Mouse (Mus musculus) right cerebral cortex, adult 18-20 months (tissue): ENCODE data around the gene Srsf10.

Experiments used
- DNase-seq: peaks from one replicate; pipeline ENCODE4 v3.0.0; 2022; ENCODE audit warnings: mixed read lengths

Srsf10 gene

DNA sequence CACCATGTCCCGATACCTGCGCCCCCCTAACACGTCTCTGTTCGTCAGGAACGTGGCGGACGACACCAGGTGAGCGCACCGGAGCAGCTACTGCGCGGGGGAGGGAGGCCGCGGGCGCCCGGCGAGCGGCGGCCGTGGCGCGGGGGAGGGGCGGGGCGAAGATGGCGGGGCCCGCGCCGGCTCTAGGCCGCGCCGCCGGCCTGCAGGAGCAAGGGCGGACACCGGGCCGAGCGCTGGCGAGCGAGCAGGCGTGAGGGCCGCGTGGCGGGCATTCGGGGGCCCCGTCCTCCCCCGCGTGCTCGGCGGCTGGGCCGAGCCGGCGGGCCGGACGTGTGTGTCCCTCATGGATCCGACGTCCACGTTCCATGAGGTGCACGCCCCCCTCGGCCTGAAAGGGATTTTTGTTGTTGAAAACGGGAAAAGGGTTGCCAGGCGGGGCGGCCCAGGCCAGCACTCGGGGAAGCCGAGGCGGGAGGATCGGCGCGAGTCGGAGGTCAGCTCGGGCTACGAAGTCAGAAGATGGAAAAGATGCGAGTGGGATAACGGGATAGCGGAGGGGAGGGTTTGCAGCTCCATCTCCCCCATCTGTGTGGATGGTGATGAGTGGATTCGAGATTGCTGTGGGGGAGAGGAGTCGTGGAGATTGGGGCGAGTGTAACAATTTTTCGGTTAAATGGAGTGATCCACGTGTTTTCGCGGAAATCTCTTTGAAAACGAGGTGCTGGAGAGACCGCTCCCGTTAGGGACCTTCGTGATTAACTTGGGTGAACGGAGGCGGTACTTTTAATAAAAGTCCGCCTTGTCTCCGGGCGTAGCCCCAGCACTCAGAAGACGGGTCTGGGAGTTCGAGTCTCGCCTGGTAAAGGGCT lies 910 bp downstream of the Srsf10 start:
- DNase-seq: peak; percentile 47

DNA sequence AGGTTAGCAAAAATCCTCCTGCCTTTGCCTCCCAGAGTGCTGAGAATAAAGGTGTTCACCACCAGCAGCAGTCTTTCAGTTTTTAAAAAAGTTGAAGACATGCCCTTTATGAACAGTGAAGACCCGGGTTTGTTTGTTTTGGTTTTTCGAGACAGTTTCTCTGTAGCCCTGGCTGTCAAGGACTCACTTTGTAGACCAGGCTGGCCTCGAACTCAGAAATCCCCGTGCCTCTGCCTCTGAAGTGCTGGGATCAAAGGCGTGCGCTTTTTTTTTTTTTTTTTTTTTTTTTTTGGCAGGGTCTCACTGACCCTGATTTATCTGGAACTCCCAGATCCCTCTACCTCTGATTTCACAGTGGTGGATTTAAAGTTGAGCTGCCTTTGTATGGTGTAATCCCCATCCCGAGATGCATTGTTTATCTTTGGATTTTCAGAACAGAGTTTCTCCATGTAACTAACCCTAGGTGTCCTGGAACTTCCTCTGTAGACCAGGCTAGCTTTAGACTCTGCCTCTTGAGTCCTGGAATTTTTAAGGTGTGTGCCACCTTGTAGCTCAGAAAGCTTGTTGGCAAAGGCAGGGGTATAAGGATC lies 2.1 kb downstream of the Srsf10 start:
- DNase-seq: no peak

DNA sequence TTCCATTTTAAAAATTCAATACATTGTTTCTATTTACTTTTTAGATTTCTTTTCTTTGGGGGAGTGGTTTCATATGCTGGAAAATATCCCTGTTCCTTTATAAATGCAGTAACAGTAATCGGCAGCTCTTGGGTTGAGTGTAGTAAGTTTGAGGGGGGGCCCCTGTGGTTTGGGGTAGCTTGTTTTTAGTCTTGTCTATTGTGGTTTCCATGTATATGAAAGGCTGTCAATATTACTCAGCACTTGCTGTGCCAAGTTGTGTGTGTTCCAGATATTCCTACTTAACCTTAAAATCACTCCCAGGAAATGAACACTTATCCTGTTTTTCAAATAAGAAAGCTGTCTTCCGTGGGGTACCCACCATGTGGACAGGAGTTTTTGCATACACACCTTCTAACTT lies 13.4 kb downstream of the Srsf10 start:
- DNase-seq: no peak

DNA sequence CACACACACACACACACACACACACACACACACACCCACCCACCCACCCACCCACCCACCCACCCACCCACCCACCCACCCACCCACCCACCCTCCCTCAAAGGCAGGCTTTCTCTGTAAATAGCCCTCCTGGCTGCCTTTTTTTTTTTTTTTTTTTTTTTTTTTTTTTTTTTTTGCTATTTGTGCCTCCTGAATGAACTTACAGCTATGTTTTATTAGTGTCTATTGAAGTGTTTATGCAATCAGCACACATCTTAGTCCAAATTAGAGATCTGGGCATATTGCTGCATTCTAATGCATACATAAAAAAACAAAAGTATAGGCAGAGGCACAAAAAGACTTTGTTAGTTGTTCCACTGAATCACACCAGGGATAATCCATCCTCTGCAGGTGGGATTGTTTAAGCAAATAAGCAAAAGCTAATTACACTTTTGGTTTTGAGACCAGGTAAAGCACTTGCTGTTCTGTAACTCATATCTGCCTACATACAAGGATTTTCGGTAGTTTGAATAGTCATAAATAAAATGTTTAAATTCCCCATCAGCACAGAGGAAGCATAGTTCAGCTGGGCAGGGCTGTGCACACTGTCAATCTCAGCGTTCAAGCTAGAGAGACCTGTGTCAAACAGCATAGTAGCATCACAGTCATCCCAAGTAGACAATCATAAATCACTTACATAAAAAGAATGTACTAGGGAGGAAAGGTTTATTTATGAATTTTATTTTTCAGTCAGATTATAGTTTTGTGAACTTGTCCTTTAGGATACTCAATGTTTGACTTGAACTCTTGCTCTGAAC lies 14.9 kb downstream of the Srsf10 start:
- no peak for DNase-seq

DNA sequence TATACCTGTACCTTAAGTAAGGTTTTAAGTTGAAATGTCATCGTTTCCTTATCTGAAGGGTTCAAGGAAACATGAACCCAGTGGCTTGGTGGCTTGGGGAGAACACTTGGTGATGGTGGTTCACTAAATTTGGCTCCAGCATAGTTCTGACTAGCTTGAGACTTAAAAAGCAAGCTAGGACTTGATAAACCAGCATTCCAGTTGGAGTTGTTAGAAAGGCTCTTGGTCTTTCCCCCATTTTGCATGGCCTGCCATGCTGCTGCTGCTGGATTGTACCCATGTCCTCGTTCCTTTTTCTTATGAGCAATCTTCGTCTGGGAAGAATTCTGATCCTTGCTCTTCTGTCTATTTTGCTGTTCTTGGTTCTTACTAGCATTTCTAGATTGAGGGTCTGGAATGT lies 16.5 kb downstream of the Srsf10 start:
- DNase-seq: no peak

DNA sequence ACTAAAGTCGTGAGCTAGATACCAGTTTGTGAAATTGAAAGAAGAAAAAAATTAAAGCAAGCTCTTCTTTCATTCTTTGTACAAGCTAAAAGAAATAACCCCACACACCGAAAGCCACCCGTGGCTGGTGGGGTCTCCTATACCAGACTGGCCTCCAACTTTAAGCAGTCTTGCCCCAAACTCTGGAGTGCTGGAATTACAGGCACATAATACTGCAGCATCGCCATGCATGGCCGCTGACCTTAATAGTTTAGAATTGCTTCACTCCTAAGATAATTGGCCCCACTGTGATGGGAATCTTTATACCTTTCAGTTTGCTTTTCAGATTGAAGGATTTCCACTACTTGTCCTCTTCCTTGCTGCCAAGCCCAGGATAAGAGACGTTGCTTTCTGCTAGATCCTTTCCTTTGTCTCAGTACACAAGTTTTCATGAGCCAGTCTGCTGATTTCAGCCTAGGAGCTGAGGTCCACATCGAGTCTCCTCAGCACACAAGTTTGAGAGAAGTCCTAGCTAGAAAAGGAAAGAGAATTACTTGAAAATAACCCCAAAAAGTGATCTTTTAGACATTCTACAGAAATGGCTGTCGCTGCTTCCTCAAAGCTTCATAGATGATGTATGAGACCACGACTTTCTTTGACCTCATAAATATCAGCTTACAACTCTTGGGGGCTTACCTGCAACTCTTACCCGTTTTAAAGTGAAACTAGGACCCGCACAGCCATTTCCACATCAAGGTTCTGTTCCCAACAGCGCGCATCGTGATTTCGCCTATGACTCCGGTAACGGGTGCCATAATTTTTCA lies 17.2 kb downstream of the Srsf10 start:
- DNase-seq: no peak

DNA sequence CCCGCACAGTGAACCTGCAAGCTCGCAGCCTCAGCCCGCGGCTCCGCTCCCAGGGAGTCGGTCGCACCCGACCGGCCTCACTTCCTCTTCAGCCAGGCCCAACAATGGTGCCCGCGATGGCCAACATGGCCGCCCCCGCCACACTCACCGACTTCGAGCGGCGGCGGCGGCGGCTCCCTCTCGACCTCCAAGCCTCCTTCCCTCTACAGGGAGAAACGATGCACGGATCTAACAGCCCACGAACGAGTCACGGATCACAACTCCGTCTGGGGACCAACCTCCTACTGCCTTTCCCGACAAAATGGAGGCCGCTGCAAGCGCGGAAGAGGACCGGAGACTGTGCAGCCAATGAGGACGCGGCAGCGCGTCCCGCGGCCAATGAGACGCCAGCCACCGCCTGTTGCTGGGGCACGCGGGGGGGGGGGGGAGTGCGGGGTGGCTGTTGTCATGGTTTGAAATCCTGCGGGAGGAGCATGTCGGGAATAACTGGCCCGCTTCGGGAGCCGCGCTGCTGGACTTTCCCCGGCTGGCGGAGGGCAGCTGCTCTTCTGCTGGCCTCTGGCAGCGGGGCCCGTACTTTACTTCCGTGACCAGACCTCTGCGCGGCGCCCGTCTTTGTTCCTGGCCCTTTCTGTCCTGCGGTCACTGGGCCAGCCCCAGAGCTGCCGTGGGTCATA lies 18.1 kb downstream of the Srsf10 start, which contains the start of gene Pnrc2:
Gene Pnrc2 (minus strand): TSS at position 325 of the 677 bp plus-strand sequence.
- peak; percentile 94 for DNase-seq

DNA sequence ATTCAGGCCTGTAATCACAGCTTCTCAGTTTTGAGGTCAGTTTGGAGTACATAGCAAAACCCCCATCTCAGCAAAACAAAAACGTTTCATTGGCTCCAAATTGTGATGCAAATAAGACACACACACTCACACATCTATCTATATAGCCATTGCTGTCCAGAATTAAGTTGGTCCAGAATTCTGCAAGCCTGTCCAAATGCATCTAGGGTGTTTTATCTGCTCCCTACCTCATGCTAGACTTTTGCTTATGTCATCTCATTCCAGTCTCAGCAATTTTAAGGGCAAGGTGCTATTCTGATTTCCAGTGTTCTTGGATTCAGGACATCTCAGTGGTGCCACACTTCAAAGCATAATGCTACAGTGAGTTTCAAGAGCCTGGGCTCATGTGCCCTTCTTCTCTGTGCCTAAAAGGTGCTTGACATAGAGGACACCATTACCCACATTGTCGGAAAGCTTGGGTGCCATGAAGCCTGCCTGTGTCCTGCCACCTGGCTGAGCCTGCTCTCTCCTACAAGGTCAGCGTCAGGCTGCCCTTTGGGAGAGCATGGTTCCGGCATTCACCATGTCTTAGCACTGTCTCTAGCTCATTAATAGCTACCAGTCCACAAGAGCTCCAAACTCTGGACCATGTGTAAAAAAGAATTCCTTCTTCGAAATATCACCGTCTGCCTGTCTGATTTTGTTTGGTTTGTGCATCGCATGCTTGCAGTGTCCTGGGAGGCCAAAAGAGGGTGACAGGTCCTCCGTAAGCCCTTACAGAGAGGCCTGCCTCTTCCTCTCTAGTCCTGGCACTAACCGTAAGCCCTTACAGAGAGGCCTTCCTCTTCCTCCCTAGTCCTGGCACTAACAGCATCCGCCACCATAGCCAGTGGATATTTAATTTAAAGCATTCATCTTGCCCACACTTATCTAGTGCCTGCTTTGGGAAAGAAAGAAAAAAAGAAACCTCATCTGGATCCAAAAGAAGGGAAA lies 19.3 kb downstream of the Srsf10 start:
- no peak for DNase-seq

DNA sequence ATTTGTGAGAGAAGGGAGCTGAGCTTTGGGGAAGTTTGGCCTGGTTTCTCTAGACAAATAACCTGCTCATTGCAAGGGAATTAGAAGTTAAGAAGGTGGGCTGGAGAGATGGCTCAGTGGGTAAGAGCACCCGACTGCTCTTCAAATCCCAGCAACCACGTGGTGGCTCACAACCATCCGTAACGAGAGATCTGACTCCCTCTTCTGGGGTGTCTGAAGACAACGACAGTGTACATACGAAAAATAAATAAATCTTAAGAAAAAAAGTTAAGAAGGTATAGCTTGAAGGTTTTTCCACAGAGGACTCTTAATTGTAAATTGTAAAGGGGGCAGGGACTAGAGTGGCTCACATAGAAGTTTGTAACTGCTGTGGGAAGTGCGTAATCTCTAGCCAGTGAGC lies 20.0 kb downstream of the Srsf10 start:
- no peak for DNase-seq

DNA sequence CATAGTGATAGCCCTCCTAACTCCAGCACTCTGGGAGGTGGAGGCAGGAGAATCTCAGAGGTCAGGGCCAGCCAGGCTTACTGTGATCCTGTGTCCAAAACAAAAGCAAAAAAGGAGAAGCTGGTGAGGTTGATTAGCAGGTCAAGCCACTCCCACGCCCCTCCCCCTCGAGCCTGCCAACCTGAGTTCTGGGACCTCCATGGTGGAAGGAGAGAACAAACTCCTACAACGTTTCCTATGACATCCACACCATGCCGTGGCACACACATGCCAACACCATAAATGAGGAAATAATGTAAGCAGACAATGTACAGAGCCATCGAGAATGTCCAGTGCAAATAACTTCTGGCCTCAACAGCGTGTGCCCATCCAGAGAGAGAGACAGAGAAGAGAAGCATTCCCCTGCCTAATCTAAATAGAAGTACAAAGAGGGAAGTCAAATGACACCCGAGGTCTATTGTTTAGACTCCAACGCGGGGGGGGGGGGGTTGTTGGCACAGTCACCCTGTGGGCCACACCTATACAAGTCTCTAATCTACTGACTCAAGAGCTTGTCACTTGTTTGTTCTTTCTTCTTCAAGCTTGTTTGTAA lies 20.5 kb downstream of the Srsf10 start:
- DNase-seq: no peak

DNA sequence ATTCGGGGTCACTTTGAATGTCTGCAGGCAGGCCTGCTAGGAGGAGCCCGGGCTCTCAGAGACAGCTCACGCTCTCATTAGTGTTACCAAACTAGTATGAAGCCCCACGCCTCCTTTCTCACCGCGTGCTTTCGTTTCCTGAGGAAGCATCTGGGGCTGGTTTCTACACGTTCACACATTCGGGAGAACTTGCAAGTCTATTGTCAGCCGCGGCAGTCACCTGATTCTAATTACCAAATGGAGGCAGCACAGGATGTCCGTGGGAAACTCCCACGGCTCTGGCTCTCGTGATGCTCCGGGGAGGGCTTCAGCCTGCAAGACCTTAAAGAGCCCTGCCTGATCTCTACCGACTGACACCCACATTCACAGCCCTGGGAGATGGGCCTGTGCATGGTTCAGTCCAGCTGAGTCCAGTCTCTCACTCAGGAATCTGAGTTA lies 21.1 kb downstream of the Srsf10 start:
- DNase-seq: peak; percentile 86

DNA sequence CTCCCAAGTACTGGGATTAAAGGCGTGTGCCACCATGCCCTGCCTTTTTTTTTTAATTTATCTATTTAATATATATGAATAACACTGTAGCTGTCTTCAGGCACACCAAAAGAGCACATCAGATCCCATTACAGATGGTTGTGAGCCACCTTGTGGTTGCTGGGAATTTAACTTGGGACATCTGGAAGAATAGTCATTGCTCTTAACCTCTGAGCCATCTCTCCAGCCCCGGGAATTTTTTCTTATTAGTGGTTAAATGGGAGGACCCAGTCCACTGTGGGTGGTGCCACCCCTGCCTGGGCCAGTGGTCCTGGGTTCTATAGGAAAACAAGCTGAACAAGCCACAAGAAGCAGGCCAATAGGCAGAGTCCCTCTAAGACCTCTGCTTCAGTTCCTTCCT lies 22.2 kb downstream of the Srsf10 start:
- DNase-seq: no peak

DNA sequence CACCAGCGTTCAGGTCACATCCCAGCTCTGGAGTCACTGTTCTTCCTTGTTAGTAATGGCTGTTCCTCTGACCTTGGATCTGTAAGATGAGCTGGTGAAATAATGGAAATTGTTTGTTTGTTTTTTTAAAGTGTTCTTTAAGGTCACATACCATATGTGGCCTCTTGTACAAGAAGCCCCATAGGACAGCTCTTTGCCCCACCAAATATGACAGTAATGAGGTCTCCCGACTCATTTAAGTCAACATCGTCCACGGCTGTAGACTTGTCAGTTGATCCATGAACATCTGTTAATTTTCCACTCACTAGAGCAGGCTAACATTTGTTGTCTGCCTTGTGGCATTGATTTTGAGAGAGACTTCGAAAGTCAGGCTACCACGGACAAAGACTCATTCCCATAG lies 23.5 kb downstream of the Srsf10 start:
- DNase-seq: no peak

DNA sequence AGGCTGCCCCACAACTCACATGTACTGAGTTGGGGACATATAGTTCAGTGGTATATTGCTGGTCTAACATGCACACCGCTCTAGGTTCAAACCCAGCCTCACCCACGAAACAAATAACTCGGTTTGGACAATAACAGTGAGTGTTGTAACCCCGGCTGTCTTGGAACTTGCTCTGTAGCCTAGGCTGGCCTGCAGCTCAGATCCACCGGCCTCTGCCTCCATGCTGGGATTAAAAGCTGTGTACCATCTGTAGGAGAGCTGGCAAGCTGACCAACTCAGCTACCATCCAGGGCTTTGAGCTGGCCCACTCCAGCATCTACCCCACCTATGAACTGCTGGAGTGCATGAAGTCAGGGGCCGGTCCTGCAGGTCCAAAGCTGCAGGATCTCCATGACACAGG lies 24.5 kb downstream of the Srsf10 start:
- no peak for DNase-seq

DNA sequence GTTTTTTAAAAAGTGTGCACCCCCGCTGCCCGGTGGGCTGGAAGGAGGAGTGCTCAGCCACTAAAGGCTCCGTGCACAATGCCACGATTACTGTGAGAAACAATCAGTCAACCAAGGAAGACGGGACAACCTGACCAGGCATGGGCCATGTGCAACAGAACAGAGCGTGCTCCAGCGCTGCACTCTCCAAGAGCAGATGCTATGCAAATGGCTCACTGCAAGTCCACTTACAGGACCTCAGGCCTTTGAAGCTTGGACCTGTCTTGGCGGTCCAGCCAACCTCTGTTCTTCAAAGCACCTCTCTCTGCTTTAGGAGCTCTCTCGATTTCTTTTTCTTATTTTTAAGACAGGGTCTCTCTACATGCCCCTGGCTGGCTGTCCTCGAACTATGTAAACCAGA lies 25.0 kb downstream of the Srsf10 start:
- DNase-seq: no peak

DNA sequence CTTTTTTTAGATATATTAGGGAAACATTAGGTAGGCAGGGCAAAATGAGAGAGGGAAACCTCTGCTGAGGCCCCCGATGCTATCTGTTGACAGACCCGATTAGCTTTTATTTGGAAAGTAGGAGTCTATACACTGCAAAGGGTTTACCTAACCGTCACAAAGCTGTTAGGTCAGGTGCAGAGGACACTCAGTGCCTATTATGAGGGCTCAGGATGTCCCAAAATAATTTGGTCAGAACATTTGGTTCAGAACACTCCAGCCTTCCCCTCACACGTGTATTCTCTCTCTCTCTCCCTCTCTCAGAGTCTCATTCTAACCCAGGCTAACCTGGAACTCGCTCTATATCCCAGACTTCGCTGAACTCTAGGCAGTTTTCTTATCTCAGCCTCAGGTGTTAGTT lies 26.5 kb downstream of the Srsf10 start:
- no peak for DNase-seq

DNA sequence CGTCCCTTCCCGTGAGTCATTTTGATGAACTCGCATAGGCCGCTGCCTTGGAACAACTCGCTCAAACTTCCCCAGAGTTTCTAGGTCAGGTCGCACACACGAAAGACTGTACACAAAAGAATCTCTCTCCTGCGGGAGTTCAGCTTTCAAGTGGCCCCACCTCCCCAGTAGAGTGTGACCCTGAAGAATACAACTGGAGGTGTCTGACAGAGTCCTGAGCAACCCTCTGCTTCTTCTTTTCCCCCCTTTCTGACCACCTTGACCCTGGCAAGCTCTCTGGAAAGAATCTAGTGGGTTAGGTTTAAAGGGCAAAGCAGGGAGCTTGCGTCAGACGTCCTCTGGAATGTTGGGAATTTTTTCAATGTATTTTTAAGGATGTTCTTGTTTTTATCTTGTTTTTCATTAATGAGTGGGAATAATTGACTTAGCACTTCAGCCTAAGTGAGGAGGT lies 27.9 kb downstream of the Srsf10 start:
- DNase-seq: no peak

DNA sequence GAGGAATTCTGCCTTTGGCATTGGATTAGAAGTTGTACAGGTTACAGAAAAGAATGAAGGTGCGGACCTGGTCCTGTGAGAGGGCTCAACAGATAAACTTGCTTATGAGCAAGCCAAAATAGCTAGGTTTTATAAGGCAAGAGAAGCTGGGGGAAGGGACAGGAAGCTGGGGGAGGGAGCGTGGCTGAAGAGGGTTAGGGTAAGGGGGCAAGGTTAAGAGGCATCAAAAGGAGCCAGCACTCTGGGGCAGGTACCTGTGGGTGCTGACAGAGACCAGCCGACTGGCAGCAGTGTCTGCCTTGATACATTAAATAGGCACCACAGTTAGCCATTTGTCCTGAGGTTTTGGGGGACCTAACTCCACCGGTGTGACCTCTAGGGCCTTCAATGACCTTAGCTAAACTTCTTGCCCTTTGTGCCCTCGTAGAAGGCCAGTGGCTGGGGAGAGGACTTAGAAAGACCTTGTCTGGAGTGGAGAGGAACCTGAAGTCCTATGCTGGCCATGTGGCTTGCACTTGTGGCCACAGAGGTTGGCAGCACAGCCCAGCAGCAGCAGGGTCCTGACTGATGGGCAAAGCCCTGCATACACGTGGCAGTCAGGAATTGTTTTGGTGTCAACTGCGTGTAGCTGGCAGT lies 28.5 kb downstream of the Srsf10 start:
- DNase-seq: no peak

DNA sequence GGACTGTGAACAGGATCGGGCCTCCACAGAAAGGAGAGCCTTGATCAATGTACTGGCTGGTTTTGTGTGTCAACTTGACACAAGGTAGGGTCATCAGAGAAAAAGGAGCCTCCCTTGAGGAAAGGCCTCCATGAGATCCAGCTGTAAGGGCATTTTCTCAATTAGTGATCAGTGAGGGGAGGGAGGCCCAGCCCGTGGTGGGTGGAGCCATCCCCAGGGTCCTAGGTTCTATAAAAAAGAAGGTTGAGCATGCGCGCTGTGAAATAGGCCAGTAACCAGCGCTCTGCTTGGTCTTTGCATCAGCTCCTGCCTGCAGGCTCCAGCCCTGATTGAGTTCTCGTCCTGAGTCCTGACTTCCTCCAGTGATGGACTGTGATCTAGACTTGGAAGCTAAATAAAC lies 29.0 kb downstream of the Srsf10 start:
- no peak for DNase-seq

DNA sequence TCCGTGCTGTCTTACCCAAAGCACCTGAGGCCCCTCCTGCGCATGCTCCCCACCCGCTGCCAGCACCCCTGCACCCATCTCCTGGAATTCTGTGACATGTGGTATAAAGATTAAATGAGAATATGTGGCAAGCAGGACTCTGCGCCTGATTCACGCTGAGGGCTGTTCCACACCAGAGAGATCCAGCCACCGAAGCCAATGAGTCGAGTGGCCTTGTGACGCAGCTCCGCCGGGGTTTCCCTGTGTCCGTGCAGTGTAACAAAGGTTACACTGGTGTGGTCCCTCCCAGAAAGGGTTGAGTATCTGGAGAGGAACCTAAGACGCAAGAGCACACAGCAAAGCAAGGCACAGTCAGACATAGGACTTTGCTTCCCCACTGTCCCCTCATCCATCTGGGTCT lies 30.1 kb downstream of the Srsf10 start:
- no peak for DNase-seq
